Mouse (Mus musculus): ENCODE measurements around the gene Cog2. TPM values are rescaled to one million over a fixed set of nuclear protein-coding genes. Genes with fewer than 3 reads are reported as not detected.

Gene Cog2
- polyA plus RNA-seq, 1 experiment from 2014 or later = 29.5 TPM

DNA sequence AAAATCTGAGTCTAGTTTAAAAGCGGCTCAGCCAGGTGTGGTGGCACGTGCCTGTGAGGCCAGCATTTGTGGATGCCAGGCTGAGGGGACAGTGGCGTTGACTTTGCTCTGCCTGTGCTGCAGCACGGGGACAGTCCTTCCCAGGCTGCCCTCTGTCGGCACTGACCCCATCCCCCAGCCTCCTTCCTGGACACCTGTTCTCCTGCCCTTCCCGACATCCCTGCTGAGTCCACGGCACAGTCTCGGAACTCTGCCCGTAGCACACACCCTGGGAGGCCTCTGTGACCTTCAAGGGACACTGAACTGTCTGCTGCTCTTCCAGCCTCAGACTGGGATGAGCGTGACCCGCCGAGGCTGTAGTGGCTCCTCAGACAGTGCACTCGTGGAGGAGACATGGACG lies 9.5 kb downstream of the Cog2 start:
- ATAC-seq (replicated peaks; ENCODE audit: low FRiP score) (no peak), DNase-seq (ENCODE audit: low spot score) (no peak)
- WGBS = 88% methylated on average over 14 of the region's 14 CpGs
- H3K4me1 ChIP-seq (replicated peaks; ENCODE audit: control insufficient read depth, insufficient read depth, low read length) = no peaks in the 10 kb centered on the region
- H3K9ac ChIP-seq (ENCODE audit: low read depth, low read length) = no peak overlapping the region
- H3K36me3 ChIP-seq (ENCODE audit: control insufficient read depth, insufficient read depth, low read length) = peaks cover 34% of the 10 kb centered on the region
- no peak overlapping the region for H3K4me2 ChIP-seq
- no peak overlapping the region for H3K4me3 ChIP-seq (ENCODE audit: low read depth, low read length)
- H3K27ac ChIP-seq (ENCODE audit: low read depth, low read length) = no peak overlapping the region
- H3K27me3 ChIP-seq (replicated peaks; ENCODE audit: control insufficient read depth, insufficient read depth, low read length) = no peaks in the 10 kb centered on the region
- no peaks in the 10 kb centered on the region for H3K9me3 ChIP-seq (ENCODE audit: control insufficient read depth, low read length)

DNA sequence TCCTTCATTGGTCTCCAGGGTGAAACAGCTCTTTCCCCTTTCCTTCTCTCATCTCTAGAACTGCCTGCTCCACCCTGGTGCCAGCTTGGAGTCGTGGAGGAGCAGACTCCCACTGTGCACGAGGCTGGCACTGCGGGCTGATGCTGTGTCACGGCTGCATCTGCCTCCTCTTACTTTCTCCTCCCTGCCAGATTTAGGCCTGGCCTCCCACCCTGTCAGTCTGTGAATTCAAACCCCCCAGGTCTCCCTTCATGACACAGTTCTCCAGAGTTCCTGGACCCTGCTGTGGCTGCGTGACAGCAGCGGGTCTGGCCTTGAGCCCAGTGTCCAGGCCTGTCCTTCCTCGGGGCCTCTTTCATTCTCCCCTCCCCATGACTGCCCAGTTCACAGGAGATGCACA lies 10.0 kb downstream of the Cog2 start:
- ATAC-seq (replicated peaks; ENCODE audit: low FRiP score) (no peak), DNase-seq (ENCODE audit: low spot score) (no peak)
- Histone ChIP-seq H3K4me2 (no peak overlapping the region), H3K36me3 (ENCODE audit: control insufficient read depth, insufficient read depth, low read length) (peaks cover 34% of the 10 kb centered on the region), H3K9ac (ENCODE audit: low read depth, low read length) (no peak overlapping the region), H3K27ac (ENCODE audit: low read depth, low read length) (no peak overlapping the region), H3K4me3 (ENCODE audit: low read depth, low read length) (no peak overlapping the region), H3K27me3 (replicated peaks; ENCODE audit: control insufficient read depth, insufficient read depth, low read length) (no peaks in the 10 kb centered on the region), H3K4me1 (replicated peaks; ENCODE audit: control insufficient read depth, insufficient read depth, low read length) (no peaks in the 10 kb centered on the region), H3K9me3 (ENCODE audit: control insufficient read depth, low read length) (no peaks in the 10 kb centered on the region)
- 89% methylated on average over 7 of the region's 7 CpGs for WGBS

GRCm38 (mm10) chr8:124530996-124531395 lies 10.4 kb downstream of the Cog2 start:
- Histone ChIP-seq H3K9ac (ENCODE audit: low read depth, low read length) (no peak overlapping the region), H3K4me1 (replicated peaks; ENCODE audit: control insufficient read depth, insufficient read depth, low read length) (no peaks in the 10 kb centered on the region), H3K27me3 (replicated peaks; ENCODE audit: control insufficient read depth, insufficient read depth, low read length) (no peaks in the 10 kb centered on the region), H3K4me2 (no peak overlapping the region), H3K4me3 (ENCODE audit: low read depth, low read length) (no peak overlapping the region), H3K36me3 (ENCODE audit: control insufficient read depth, insufficient read depth, low read length) (peaks cover 31% of the 10 kb centered on the region), H3K27ac (ENCODE audit: low read depth, low read length) (no peak overlapping the region), H3K9me3 (ENCODE audit: control insufficient read depth, low read length) (no peaks in the 10 kb centered on the region)
- DNase-seq (ENCODE audit: low spot score) (no peak), ATAC-seq (replicated peaks; ENCODE audit: low FRiP score) (no peak)
- WGBS = 82% methylated on average over 4 of the region's 4 CpGs

- Histone ChIP-seq H3K9ac (ENCODE audit: low read depth, low read length) (no peak overlapping the region), H3K27me3 (replicated peaks; ENCODE audit: control insufficient read depth, insufficient read depth, low read length) (no peaks in the 10 kb centered on the region), H3K4me2 (no peak overlapping the region), H3K36me3 (ENCODE audit: control insufficient read depth, insufficient read depth, low read length) (peaks cover 26% of the 10 kb centered on the region), H3K9me3 (ENCODE audit: control insufficient read depth, low read length) (no peaks in the 10 kb centered on the region), H3K27ac (ENCODE audit: low read depth, low read length) (no peak overlapping the region), H3K4me3 (ENCODE audit: low read depth, low read length) (no peak overlapping the region), H3K4me1 (replicated peaks; ENCODE audit: control insufficient read depth, insufficient read depth, low read length) (no peaks in the 10 kb centered on the region)
- DNase-seq (ENCODE audit: low spot score) = no peak
- no peak for ATAC-seq (replicated peaks; ENCODE audit: low FRiP score)
- 90% methylated on average over 3 of the region's 3 CpGs for WGBS
Measured at GRCm38 (mm10) chr8:124532626-124533025, 12.1 kb downstream of the Cog2 start.

DNA sequence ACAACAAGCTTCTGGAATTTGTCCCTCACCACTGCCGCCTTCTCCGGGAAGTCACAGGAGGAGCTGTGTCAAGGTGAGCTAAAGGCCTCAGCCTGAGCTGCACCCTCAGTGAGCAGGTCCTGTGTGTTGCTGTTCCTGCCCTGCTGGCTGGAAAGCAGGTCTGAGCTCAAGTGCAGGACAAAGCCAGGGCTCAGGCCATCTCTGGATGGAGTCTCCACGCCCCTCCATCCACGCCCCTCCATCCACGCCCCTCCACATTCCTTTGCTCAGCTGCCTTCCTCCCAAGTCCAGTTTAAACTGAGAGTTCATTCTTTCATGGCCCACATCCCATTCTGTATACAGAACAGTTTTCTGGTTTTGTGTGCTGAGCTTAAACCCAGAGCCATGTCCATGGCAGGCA lies 14.9 kb downstream of the Cog2 start:
- ATAC-seq (replicated peaks; ENCODE audit: low FRiP score) (no peak), DNase-seq (ENCODE audit: low spot score) (no peak)
- Histone ChIP-seq H3K27ac (ENCODE audit: low read depth, low read length) (no peak overlapping the region), H3K4me1 (replicated peaks; ENCODE audit: control insufficient read depth, insufficient read depth, low read length) (no peaks in the 10 kb centered on the region), H3K9me3 (ENCODE audit: control insufficient read depth, low read length) (no peaks in the 10 kb centered on the region), H3K4me2 (no peak overlapping the region), H3K4me3 (ENCODE audit: low read depth, low read length) (no peak overlapping the region), H3K36me3 (ENCODE audit: control insufficient read depth, insufficient read depth, low read length) (peaks cover 19% of the 10 kb centered on the region), H3K9ac (ENCODE audit: low read depth, low read length) (no peak overlapping the region), H3K27me3 (replicated peaks; ENCODE audit: control insufficient read depth, insufficient read depth, low read length) (no peaks in the 10 kb centered on the region)
- 88% methylated on average over 5 of the region's 5 CpGs for WGBS

- Histone ChIP-seq H3K4me3 (ENCODE audit: low read depth, low read length) (no peak overlapping the region), H3K36me3 (ENCODE audit: control insufficient read depth, insufficient read depth, low read length) (peaks cover 29% of the 10 kb centered on the region; the same call in 1 of the 2 replicates), H3K9me3 (ENCODE audit: control insufficient read depth, low read length) (no peaks in the 10 kb centered on the region), H3K4me1 (replicated peaks; ENCODE audit: control insufficient read depth, insufficient read depth, low read length) (no peaks in the 10 kb centered on the region), H3K9ac (ENCODE audit: low read depth, low read length) (no peak overlapping the region), H3K27me3 (replicated peaks; ENCODE audit: control insufficient read depth, insufficient read depth, low read length) (no peaks in the 10 kb centered on the region), H3K4me2 (no peak overlapping the region), H3K27ac (ENCODE audit: low read depth, low read length) (no peak overlapping the region)
- no peak for DNase-seq (ENCODE audit: low spot score)
- ATAC-seq (replicated peaks; ENCODE audit: low FRiP score) = no peak
- WGBS = 87% methylated on average over 12 of the region's 12 CpGs
Measured at GRCm38 (mm10) chr8:124540906-124541305, 20.3 kb downstream of the Cog2 start.

- Histone ChIP-seq H3K27me3 (replicated peaks; ENCODE audit: control insufficient read depth, insufficient read depth, low read length) (no peaks in the 10 kb centered on the region), H3K36me3 (ENCODE audit: control insufficient read depth, insufficient read depth, low read length) (peaks cover 35% of the 10 kb centered on the region; the same call in 1 of the 2 replicates), H3K9me3 (ENCODE audit: control insufficient read depth, low read length) (no peaks in the 10 kb centered on the region), H3K4me2 (no peak overlapping the region), H3K4me3 (ENCODE audit: low read depth, low read length) (no peak overlapping the region), H3K9ac (ENCODE audit: low read depth, low read length) (no peak overlapping the region), H3K4me1 (replicated peaks; ENCODE audit: control insufficient read depth, insufficient read depth, low read length) (no peaks in the 10 kb centered on the region), H3K27ac (ENCODE audit: low read depth, low read length) (no peak overlapping the region)
- ATAC-seq (replicated peaks; ENCODE audit: low FRiP score) = no peak
- 91% methylated on average over 4 of the region's 4 CpGs for WGBS
- DNase-seq (ENCODE audit: low spot score) = no peak
Measured at GRCm38 (mm10) chr8:124542001-124542400, 21.4 kb downstream of the Cog2 start.

DNA sequence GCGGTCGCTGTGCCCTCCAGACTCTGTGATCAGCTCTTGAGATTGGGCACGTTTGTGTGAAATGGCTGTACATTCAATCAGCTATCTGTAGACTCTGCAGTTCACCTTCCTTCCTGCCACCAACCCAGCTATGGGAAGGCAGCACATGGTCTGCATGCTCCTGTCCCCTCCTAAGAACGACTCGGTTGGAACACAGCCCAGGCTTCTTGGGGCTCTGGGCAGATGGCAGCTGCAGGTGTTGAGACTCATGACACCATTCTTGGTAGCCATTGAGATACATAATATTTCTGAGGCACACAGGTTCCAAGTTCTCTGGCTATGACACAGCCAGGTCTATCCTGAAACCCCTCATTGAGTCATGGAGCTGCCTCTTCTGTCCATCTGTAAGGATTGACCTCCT lies 22.7 kb downstream of the Cog2 start:
- no peak overlapping the region for H3K27ac ChIP-seq (ENCODE audit: low read depth, low read length)
- H3K4me3 ChIP-seq (ENCODE audit: low read depth, low read length) = no peak overlapping the region
- H3K36me3 ChIP-seq (ENCODE audit: control insufficient read depth, insufficient read depth, low read length) = peaks cover 35% of the 10 kb centered on the region; the same call in 1 of the 2 replicates
- H3K4me2 ChIP-seq = no peak overlapping the region
- DNase-seq (ENCODE audit: low spot score) = no peak
- WGBS = 95% methylated on average over 5 of the region's 5 CpGs
- no peaks in the 10 kb centered on the region for H3K4me1 ChIP-seq (replicated peaks; ENCODE audit: control insufficient read depth, insufficient read depth, low read length)
- H3K27me3 ChIP-seq (replicated peaks; ENCODE audit: control insufficient read depth, insufficient read depth, low read length) = no peaks in the 10 kb centered on the region
- ATAC-seq (replicated peaks; ENCODE audit: low FRiP score) = no peak
- H3K9me3 ChIP-seq (ENCODE audit: control insufficient read depth, low read length) = no peaks in the 10 kb centered on the region
- H3K9ac ChIP-seq (ENCODE audit: low read depth, low read length) = no peak overlapping the region

GRCm38 (mm10) chr8:124546371-124546770 lies 25.8 kb downstream of the Cog2 start:
- H3K27ac ChIP-seq (ENCODE audit: low read depth, low read length) = no peak overlapping the region
- H3K4me3 ChIP-seq (ENCODE audit: low read depth, low read length) = no peak overlapping the region
- H3K4me1 ChIP-seq (replicated peaks; ENCODE audit: control insufficient read depth, insufficient read depth, low read length) = no peaks in the 10 kb centered on the region
- H3K9ac ChIP-seq (ENCODE audit: low read depth, low read length) = no peak overlapping the region
- no peak overlapping the region for H3K4me2 ChIP-seq
- ATAC-seq (replicated peaks; ENCODE audit: low FRiP score) (no peak), DNase-seq (ENCODE audit: low spot score) (no peak)
- peaks cover 48% of the 10 kb centered on the region for H3K36me3 ChIP-seq (ENCODE audit: control insufficient read depth, insufficient read depth, low read length)
- H3K27me3 ChIP-seq (replicated peaks; ENCODE audit: control insufficient read depth, insufficient read depth, low read length) = no peaks in the 10 kb centered on the region
- no peaks in the 10 kb centered on the region for H3K9me3 ChIP-seq (ENCODE audit: control insufficient read depth, low read length)
- WGBS = 90% methylated on average over 6 of the region's 6 CpGs
